Mouse (Mus musculus) heart, adult 8-10 months (tissue): ENCODE data around the gene Unc13b. TPM values are rescaled to one million over a fixed set of nuclear protein-coding genes. Genes with fewer than 3 reads are reported as not detected.

Experiments
- total RNA-seq, 4 experiments: library from RNA; stranded (reverse); gene quantifications; 2 replicates each; pipeline ENCODE4 v1.2.4; 2022

Gene Unc13b
- total RNA-seq, 4 experiments from 2014 or later, result 7.7 to 11.7 (median 10.1) TPM

Other genes starting within 250 kb of the Unc13b start
- gene Fam205a1, start 205.1 kb upstream of the Unc13b start, total RNA-seq, result not detected
- gene Gm12394, start 202.2 kb upstream of the Unc13b start, total RNA-seq, result not detected
- gene Fam205c, start 184.7 kb upstream of the Unc13b start, total RNA-seq, result 10 to 100 TPM in 2 of 4 experiments, 1 to 10 TPM in 2; 7.5 to 11.8 (median 10.3) TPM
- 1 to 10 TPM; 4.3 to 9.8 (median 7.0) TPM for gene Phf24, start 142.3 kb upstream of the Unc13b start, total RNA-seq
- gene Dnajb5, start 109.1 kb upstream of the Unc13b start, total RNA-seq, result 100 to 1,000 TPM in 2 of 4 experiments, 10 to 100 TPM in 2; 65.1 to 119 (median 88.0) TPM
- gene 1700022I11Rik, start 89.3 kb upstream of the Unc13b start, total RNA-seq, result not detected
- gene Vcp, start 58.4 kb upstream of the Unc13b start, total RNA-seq, result 100 to 1,000 TPM; 255 to 280 (median 263) TPM
- 1 to 10 TPM; 1.7 to 2.8 (median 2.2) TPM for gene Fancg, start 48.4 kb upstream of the Unc13b start, total RNA-seq
- 10 to 100 TPM; 19.6 to 27.4 (median 23.6) TPM for gene Pigo, start 33.1 kb upstream of the Unc13b start, total RNA-seq
- 100 to 1,000 TPM; 104 to 110 (median 108) TPM for gene Stoml2, start 27.2 kb upstream of the Unc13b start, total RNA-seq
- 10 to 100 TPM; 25.7 to 34.1 (median 30.1) TPM for gene Fam214b, start 12.7 kb upstream of the Unc13b start, total RNA-seq
- under 1 TPM in 1 of 4 experiments, not detected in 3; 0.09 TPM for gene Atp8b5, start 208.2 kb downstream of the Unc13b start, total RNA-seq